Mouse (Mus musculus): ENCODE data around the gene Elob. TPM values are rescaled to one million over a fixed set of nuclear protein-coding genes. Genes with fewer than 3 reads are reported as not detected.

Elob gene
- polyA plus RNA-seq, 2 experiments = 739 to 1,221 TPM

DNA sequence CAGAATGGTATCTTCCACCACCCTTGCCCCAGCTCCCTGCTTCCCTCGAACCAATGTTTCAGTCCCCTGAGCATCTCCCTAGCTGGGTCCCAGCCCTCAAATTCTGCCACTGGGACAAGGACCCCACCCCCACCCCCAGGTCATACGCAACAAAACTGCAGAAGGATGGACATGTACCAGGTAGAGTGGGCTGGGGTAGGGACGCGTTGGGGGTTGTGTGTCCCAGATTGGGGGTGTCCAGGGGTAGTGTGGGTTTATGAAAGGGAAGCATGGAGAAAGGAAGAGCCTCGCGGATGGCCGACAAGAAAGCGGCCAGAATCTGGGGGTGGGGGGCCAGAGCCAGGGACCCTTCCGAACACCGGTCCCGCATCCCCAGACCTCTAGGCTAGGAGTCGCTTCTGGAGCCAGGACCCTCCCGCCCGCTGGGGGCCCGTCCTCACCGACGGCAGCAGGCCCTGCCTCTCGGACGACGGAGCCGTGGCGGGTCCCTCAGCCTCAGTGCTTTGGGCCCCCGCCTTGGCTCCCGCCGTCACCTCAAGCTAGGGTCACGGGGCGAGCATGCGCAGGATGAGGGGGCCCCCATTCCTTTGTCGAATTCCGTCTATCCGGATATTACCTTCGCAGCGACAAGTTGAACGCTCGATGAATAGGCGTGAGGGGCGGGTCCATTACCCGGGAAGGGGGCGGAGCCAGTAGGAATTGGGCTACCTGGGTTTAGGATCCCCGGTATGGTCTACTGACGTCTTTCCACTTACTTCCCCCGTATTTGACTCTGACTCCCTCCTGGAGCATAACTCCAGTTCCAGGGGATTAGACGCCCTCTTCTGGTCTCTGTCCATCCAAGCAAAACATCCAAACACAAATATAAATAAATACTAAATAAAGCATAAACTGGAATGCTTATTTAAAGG, 43.1 kb downstream of the Elob start, which contains the start of gene Flywch2:
Flywch2 (minus strand) TSS at position 521 of the 911 bp plus-strand sequence.
- Histone ChIP-seq H3K36me3 (ENCODE audit: control insufficient read depth, insufficient read depth, low read length) (no peaks in the 10 kb centered on the region), H3K27me3 (ENCODE audit: control insufficient read depth, insufficient read depth, low read length) (no peaks in the 10 kb centered on the region), H3K4me3 (replicated peaks; ENCODE audit: low read length) (peak within 1 kb of the TSS; percentile 67), H3K4me2 (replicated peaks; ENCODE audit: low read depth, low read length, severe bottlenecking) (peak within 1 kb of the TSS; percentile 78), H3K4me1 (ENCODE audit: control insufficient read depth, insufficient read depth, low read length) (peaks cover 15% of the 10 kb centered on the region), H3K9me3 (ENCODE audit: control insufficient read depth, low read length) (no peaks in the 10 kb centered on the region), H3K27ac (replicated peaks; ENCODE audit: low read depth, low read length) (peak within 1 kb of the TSS; percentile 48), H3K9ac (ENCODE audit: low read depth, low read length, severe bottlenecking) (peak within 1 kb of the TSS; percentile 75)
- peak; percentile 86 for DNase-seq (ENCODE audit: low spot score)
- 3% methylated on average over 43 of the region's 43 CpGs for WGBS
- TF ChIP-seq POLR2A (IDR thresholded peaks at IDR 0.05; ENCODE audit: borderline replicate concordance, extremely low read depth, insufficient read depth, insufficient read length) = no peak
- ATAC-seq (ENCODE audit: low FRiP score, low read depth) = peak; percentile 86

DNA sequence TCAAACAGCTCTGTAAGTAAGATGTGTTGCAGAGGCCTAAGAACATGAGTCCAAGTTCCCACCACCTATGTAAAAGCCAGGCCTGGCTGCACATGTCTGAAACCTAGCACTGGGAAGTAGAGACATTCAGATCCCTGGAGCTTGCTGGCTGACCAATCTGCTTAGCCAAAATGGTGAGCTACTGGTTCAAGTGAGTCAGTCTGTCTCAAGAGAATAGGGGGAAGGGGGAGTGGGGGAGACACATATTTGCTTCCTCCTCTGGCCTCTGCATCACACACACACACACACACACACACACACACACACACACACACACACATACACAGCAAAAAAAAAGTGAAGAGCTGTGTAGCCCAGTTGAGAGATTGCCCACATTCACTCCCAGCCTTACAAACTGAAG, 45.6 kb downstream of the Elob start:
- Histone ChIP-seq H3K9ac (ENCODE audit: low read depth, low read length, severe bottlenecking) (no peak overlapping the region), H3K27ac (replicated peaks; ENCODE audit: low read depth, low read length) (no peak overlapping the region), H3K4me1 (ENCODE audit: control insufficient read depth, insufficient read depth, low read length) (peaks cover 7% of the 10 kb centered on the region; the same call in 1 of the 2 replicates), H3K9me3 (ENCODE audit: control insufficient read depth, low read length) (no peaks in the 10 kb centered on the region), H3K4me3 (replicated peaks; ENCODE audit: low read length) (no peak overlapping the region), H3K27me3 (ENCODE audit: control insufficient read depth, insufficient read depth, low read length) (no peaks in the 10 kb centered on the region), H3K4me2 (replicated peaks; ENCODE audit: low read depth, low read length, severe bottlenecking) (no peak overlapping the region), H3K36me3 (ENCODE audit: control insufficient read depth, insufficient read depth, low read length) (no peaks in the 10 kb centered on the region)
- TF ChIP-seq POLR2A (IDR thresholded peaks at IDR 0.05; ENCODE audit: borderline replicate concordance, extremely low read depth, insufficient read depth, insufficient read length) = no peak
- no peak for DNase-seq (ENCODE audit: low spot score)
- no peak for ATAC-seq (ENCODE audit: low FRiP score, low read depth)

DNA sequence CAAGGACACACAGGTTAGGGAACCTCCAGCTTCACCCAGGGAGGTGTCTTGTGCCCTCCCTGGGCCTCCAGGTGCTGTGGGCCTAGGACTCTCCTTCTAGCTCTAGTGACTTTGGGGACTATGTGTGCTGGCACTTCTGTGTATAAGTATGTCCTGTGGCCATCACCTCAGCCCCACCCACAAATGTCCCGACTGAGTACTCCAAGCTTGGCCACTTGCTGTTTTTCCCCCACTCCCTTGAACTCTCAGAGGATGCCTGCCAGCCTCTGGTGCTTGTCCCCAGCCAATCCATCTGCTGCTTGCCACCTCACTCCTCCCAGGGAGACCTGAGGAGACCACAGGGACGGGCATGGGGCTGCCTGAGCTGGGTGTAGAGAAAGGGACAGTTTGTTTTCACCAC, 50.5 kb downstream of the Elob start:
- ATAC-seq (ENCODE audit: low FRiP score, low read depth) (no peak), DNase-seq (ENCODE audit: low spot score) (no peak)
- no peak overlapping the region for H3K4me3 ChIP-seq (replicated peaks; ENCODE audit: low read length)
- no peaks in the 10 kb centered on the region for H3K36me3 ChIP-seq (ENCODE audit: control insufficient read depth, insufficient read depth, low read length)
- no peaks in the 10 kb centered on the region for H3K9me3 ChIP-seq (ENCODE audit: control insufficient read depth, low read length)
- H3K4me1 ChIP-seq (ENCODE audit: control insufficient read depth, insufficient read depth, low read length) = no peaks in the 10 kb centered on the region
- no peak overlapping the region for H3K9ac ChIP-seq (ENCODE audit: low read depth, low read length, severe bottlenecking)
- no peak overlapping the region for H3K27ac ChIP-seq (replicated peaks; ENCODE audit: low read depth, low read length)
- 61% methylated on average over 2 of the region's 2 CpGs for WGBS
- H3K27me3 ChIP-seq (ENCODE audit: control insufficient read depth, insufficient read depth, low read length) = no peaks in the 10 kb centered on the region
- H3K4me2 ChIP-seq (replicated peaks; ENCODE audit: low read depth, low read length, severe bottlenecking) = no peak overlapping the region
- no peak for TF ChIP-seq POLR2A (IDR thresholded peaks at IDR 0.05; ENCODE audit: borderline replicate concordance, extremely low read depth, insufficient read depth, insufficient read length)

DNA sequence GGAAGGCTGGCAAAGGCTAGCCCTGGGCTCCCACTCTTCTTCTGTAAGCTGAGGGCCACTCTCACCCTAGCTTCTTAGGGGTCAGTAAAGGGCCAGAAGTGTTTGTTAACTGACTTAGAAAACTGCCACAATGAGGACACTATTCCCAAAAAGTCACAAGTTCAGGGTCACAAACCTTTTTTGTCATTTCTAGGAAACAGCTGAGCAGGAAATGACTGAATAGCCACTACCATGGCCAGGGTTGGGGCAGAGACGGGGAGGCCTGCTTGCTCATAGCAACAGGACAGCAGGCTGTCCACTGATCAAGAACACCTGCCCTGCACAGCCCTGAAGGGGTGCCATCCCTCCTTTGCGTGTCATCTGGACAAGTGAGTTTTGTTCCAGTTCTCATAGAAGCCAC, 51.8 kb downstream of the Elob start:
- DNase-seq (ENCODE audit: low spot score) (no peak), ATAC-seq (ENCODE audit: low FRiP score, low read depth) (no peak)
- 81% methylated on average over 2 of the region's 2 CpGs for WGBS
- H3K4me3 ChIP-seq (replicated peaks; ENCODE audit: low read length) = no peak overlapping the region
- no peak overlapping the region for H3K27ac ChIP-seq (replicated peaks; ENCODE audit: low read depth, low read length)
- H3K36me3 ChIP-seq (ENCODE audit: control insufficient read depth, insufficient read depth, low read length) = no peaks in the 10 kb centered on the region
- no peaks in the 10 kb centered on the region for H3K27me3 ChIP-seq (ENCODE audit: control insufficient read depth, insufficient read depth, low read length)
- TF ChIP-seq POLR2A (IDR thresholded peaks at IDR 0.05; ENCODE audit: borderline replicate concordance, extremely low read depth, insufficient read depth, insufficient read length) = no peak
- H3K9me3 ChIP-seq (ENCODE audit: control insufficient read depth, low read length) = no peaks in the 10 kb centered on the region
- H3K4me2 ChIP-seq (replicated peaks; ENCODE audit: low read depth, low read length, severe bottlenecking) = no peak overlapping the region
- no peaks in the 10 kb centered on the region for H3K4me1 ChIP-seq (ENCODE audit: control insufficient read depth, insufficient read depth, low read length)
- H3K9ac ChIP-seq (ENCODE audit: low read depth, low read length, severe bottlenecking) = no peak overlapping the region

DNA sequence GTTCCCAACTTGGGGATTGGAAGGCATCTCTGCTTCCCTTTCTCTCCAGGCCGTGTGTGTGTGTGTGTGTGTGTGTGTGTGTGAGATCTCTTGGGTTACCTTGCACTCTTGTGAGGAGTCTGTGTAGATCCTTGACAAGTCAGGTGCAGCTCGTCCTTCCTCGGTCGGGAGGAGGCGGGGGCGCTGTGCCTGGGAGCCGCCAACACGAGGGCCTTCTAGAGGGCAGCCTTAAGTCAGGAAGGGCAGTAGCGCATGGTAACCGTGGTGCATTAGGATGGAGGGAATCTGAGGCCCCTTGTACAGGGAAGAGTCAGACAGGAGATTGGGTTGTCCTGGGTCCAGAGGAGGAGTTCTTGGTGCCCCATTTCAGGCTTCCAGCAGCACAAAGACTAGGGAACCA, 52.7 kb downstream of the Elob start:
- Histone ChIP-seq H3K4me2 (replicated peaks; ENCODE audit: low read depth, low read length, severe bottlenecking) (no peak overlapping the region), H3K27me3 (ENCODE audit: control insufficient read depth, insufficient read depth, low read length) (no peaks in the 10 kb centered on the region), H3K27ac (replicated peaks; ENCODE audit: low read depth, low read length) (no peak overlapping the region), H3K36me3 (ENCODE audit: control insufficient read depth, insufficient read depth, low read length) (no peaks in the 10 kb centered on the region), H3K9ac (ENCODE audit: low read depth, low read length, severe bottlenecking) (no peak overlapping the region), H3K9me3 (ENCODE audit: control insufficient read depth, low read length) (no peaks in the 10 kb centered on the region), H3K4me1 (ENCODE audit: control insufficient read depth, insufficient read depth, low read length) (no peaks in the 10 kb centered on the region), H3K4me3 (replicated peaks; ENCODE audit: low read length) (no peak overlapping the region)
- 82% methylated on average over 10 of the region's 10 CpGs for WGBS
- ATAC-seq (ENCODE audit: low FRiP score, low read depth) = no peak
- no peak for TF ChIP-seq POLR2A (IDR thresholded peaks at IDR 0.05; ENCODE audit: borderline replicate concordance, extremely low read depth, insufficient read depth, insufficient read length)
- DNase-seq (ENCODE audit: low spot score) = no peak

Small RNAs within 50 kb of the gene (microRNA-seq; reads per million reads assigned to microRNA genes)
- gene Mir5125 = not detected

Other genes starting within 250 kb of the Elob start
- gene Zfp13, start 229.6 kb downstream of the Elob start, polyA plus RNA-seq (2012; rRNA removed) = 27.6 and 33.8 TPM in 2 replicates
- 16.2 and 16.3 TPM in 2 replicates for gene Zfp13, start 229.6 kb downstream of the Elob start, polyA plus RNA-seq (2014; fragmentation: Nextera tagmentation; extraction: Ambion mirVana)
- 0.63 and 1.00 TPM in 2 replicates for gene Zscan10, start 228.3 kb downstream of the Elob start, polyA plus RNA-seq (2012; rRNA removed)
- 0.33 TPM in 1 of 2 replicates, not detected in the other for gene Zscan10, start 228.3 kb downstream of the Elob start, polyA plus RNA-seq (2014; fragmentation: Nextera tagmentation; extraction: Ambion mirVana)
- gene Mmp25, start 183.9 kb downstream of the Elob start, polyA plus RNA-seq (2012; rRNA removed) = 1.0 and 1.4 TPM in 2 replicates
- 0.76 and 0.80 TPM in 2 replicates for gene Mmp25, start 183.9 kb downstream of the Elob start, polyA plus RNA-seq (2014; fragmentation: Nextera tagmentation; extraction: Ambion mirVana)
- gene Bicdl2, start 168.6 kb downstream of the Elob start, polyA plus RNA-seq (2012; rRNA removed) = 1.6 and 2.8 TPM in 2 replicates
- gene Bicdl2, start 168.6 kb downstream of the Elob start, polyA plus RNA-seq (2014; fragmentation: Nextera tagmentation; extraction: Ambion mirVana) = 5.1 and 5.8 TPM in 2 replicates
- gene Hcfc1r1, start 155.5 kb downstream of the Elob start, polyA plus RNA-seq (2012; rRNA removed) = 63.4 and 73.3 TPM in 2 replicates
- 85.3 and 85.4 TPM in 2 replicates for gene Hcfc1r1, start 155.5 kb downstream of the Elob start, polyA plus RNA-seq (2014; fragmentation: Nextera tagmentation; extraction: Ambion mirVana)
- 45.5 and 51.2 TPM in 2 replicates for gene Thoc6, start 155.3 kb downstream of the Elob start, polyA plus RNA-seq (2012; rRNA removed)
- 41.8 and 44.2 TPM in 2 replicates for gene Thoc6, start 155.3 kb downstream of the Elob start, polyA plus RNA-seq (2014; fragmentation: Nextera tagmentation; extraction: Ambion mirVana)
- 13.6 and 16.1 TPM in 2 replicates for gene Tnfrsf12a, start 151.7 kb downstream of the Elob start, polyA plus RNA-seq (2012; rRNA removed)
- 20.3 and 24.0 TPM in 2 replicates for gene Tnfrsf12a, start 151.7 kb downstream of the Elob start, polyA plus RNA-seq (2014; fragmentation: Nextera tagmentation; extraction: Ambion mirVana)
- gene Cldn6, start 149.9 kb downstream of the Elob start, polyA plus RNA-seq (2012; rRNA removed) = 13.6 and 14.0 TPM in 2 replicates
- 11.3 and 14.7 TPM in 2 replicates for gene Cldn6, start 149.9 kb downstream of the Elob start, polyA plus RNA-seq (2014; fragmentation: Nextera tagmentation; extraction: Ambion mirVana)
- gene Cldn9, start 145.1 kb downstream of the Elob start, polyA plus RNA-seq (2012; rRNA removed) = 4.0 and 5.1 TPM in 2 replicates
- gene Cldn9, start 145.1 kb downstream of the Elob start, polyA plus RNA-seq (2014; fragmentation: Nextera tagmentation; extraction: Ambion mirVana) = 5.9 and 9.6 TPM in 2 replicates
- gene 1520401A03Rik, start 106.4 kb downstream of the Elob start, polyA plus RNA-seq (2012; rRNA removed) = 4.4 and 4.6 TPM in 2 replicates
- 1.6 and 2.1 TPM in 2 replicates for gene 1520401A03Rik, start 106.4 kb downstream of the Elob start, polyA plus RNA-seq (2014; fragmentation: Nextera tagmentation; extraction: Ambion mirVana)
- gene Pkmyt1, start 102.8 kb downstream of the Elob start, polyA plus RNA-seq (2012; rRNA removed) = 81.7 and 105 TPM in 2 replicates
- 46.4 and 47.5 TPM in 2 replicates for gene Pkmyt1, start 102.8 kb downstream of the Elob start, polyA plus RNA-seq (2014; fragmentation: Nextera tagmentation; extraction: Ambion mirVana)
- 9.7 and 13.4 TPM in 2 replicates for gene Paqr4, start 88.3 kb downstream of the Elob start, polyA plus RNA-seq (2012; rRNA removed)
- 15.7 and 17.3 TPM in 2 replicates for gene Paqr4, start 88.3 kb downstream of the Elob start, polyA plus RNA-seq (2014; fragmentation: Nextera tagmentation; extraction: Ambion mirVana)
- 40.1 and 50.6 TPM in 2 replicates for gene Kremen2, start 83.3 kb downstream of the Elob start, polyA plus RNA-seq (2012; rRNA removed)
- gene Kremen2, start 83.3 kb downstream of the Elob start, polyA plus RNA-seq (2014; fragmentation: Nextera tagmentation; extraction: Ambion mirVana) = 42.4 and 42.6 TPM in 2 replicates
- gene Flywch1, start 57.5 kb downstream of the Elob start, polyA plus RNA-seq (2012; rRNA removed) = 47.1 and 58.5 TPM in 2 replicates
- 66.2 and 74.8 TPM in 2 replicates for gene Flywch1, start 57.5 kb downstream of the Elob start, polyA plus RNA-seq (2014; fragmentation: Nextera tagmentation; extraction: Ambion mirVana)
- gene Flywch2, start 43.1 kb downstream of the Elob start, polyA plus RNA-seq (2012; rRNA removed) = 46.3 and 50.8 TPM in 2 replicates
- 41.2 and 47.5 TPM in 2 replicates for gene Flywch2, start 43.1 kb downstream of the Elob start, polyA plus RNA-seq (2014; fragmentation: Nextera tagmentation; extraction: Ambion mirVana)
- gene Srrm2, start 38.6 kb downstream of the Elob start, polyA plus RNA-seq (2012; rRNA removed) = 654 and 850 TPM in 2 replicates
- 406 and 466 TPM in 2 replicates for gene Srrm2, start 38.6 kb downstream of the Elob start, polyA plus RNA-seq (2014; fragmentation: Nextera tagmentation; extraction: Ambion mirVana)
- 0.12 and 0.14 TPM in 2 replicates for gene Prss33, start 6.9 kb upstream of the Elob start, polyA plus RNA-seq (2012; rRNA removed)
- not detected in 2 replicates for gene Prss33, start 6.9 kb upstream of the Elob start, polyA plus RNA-seq (2014; fragmentation: Nextera tagmentation; extraction: Ambion mirVana)
- gene Prss32, start 14.7 kb upstream of the Elob start, polyA plus RNA-seq (2012; rRNA removed) = 0.06 TPM in 1 of 2 replicates, not detected in the other
- not detected in 2 replicates for gene Prss32, start 14.7 kb upstream of the Elob start, polyA plus RNA-seq (2014; fragmentation: Nextera tagmentation; extraction: Ambion mirVana)
- gene Prss41, start 15.0 kb upstream of the Elob start, polyA plus RNA-seq (2012; rRNA removed) = 1.6 and 2.1 TPM in 2 replicates
- gene Prss41, start 15.0 kb upstream of the Elob start, polyA plus RNA-seq (2014; fragmentation: Nextera tagmentation; extraction: Ambion mirVana) = 0.28 and 0.78 TPM in 2 replicates
- not detected in 2 replicates for gene Prss21, start 38.9 kb upstream of the Elob start, polyA plus RNA-seq (2012; rRNA removed)
- gene Prss21, start 38.9 kb upstream of the Elob start, polyA plus RNA-seq (2014; fragmentation: Nextera tagmentation; extraction: Ambion mirVana) = not detected in 2 replicates
- not detected in 2 replicates for gene Dcpp1, start 51.7 kb upstream of the Elob start, polyA plus RNA-seq (2012; rRNA removed)
- gene Dcpp1, start 51.7 kb upstream of the Elob start, polyA plus RNA-seq (2014; fragmentation: Nextera tagmentation; extraction: Ambion mirVana) = not detected in 2 replicates
- gene Dcpp2, start 51.7 kb upstream of the Elob start, polyA plus RNA-seq (2012; rRNA removed) = not detected in 2 replicates
- gene Dcpp2, start 51.7 kb upstream of the Elob start, polyA plus RNA-seq (2014; fragmentation: Nextera tagmentation; extraction: Ambion mirVana) = not detected in 2 replicates
- gene Dcpp3, start 88.3 kb upstream of the Elob start, polyA plus RNA-seq (2012; rRNA removed) = not detected in 2 replicates
- not detected in 2 replicates for gene Dcpp3, start 88.3 kb upstream of the Elob start, polyA plus RNA-seq (2014; fragmentation: Nextera tagmentation; extraction: Ambion mirVana)
- not detected in 2 replicates for gene Sbp, start 112.5 kb upstream of the Elob start, polyA plus RNA-seq (2012; rRNA removed)
- gene Sbp, start 112.5 kb upstream of the Elob start, polyA plus RNA-seq (2014; fragmentation: Nextera tagmentation; extraction: Ambion mirVana) = not detected in 2 replicates
- 0.24 TPM in 1 of 2 replicates, not detected in the other for gene Sbpl, start 126.1 kb upstream of the Elob start, polyA plus RNA-seq (2012; rRNA removed)
- not detected in 2 replicates for gene Sbpl, start 126.1 kb upstream of the Elob start, polyA plus RNA-seq (2014; fragmentation: Nextera tagmentation; extraction: Ambion mirVana)
- 0.06 TPM in 1 of 2 replicates, not detected in the other for gene Prss30, start 151.4 kb upstream of the Elob start, polyA plus RNA-seq (2012; rRNA removed)
- not detected in 2 replicates for gene Prss30, start 151.4 kb upstream of the Elob start, polyA plus RNA-seq (2014; fragmentation: Nextera tagmentation; extraction: Ambion mirVana)
- gene Prss22, start 169.0 kb upstream of the Elob start, polyA plus RNA-seq (2012; rRNA removed) = 0.54 and 0.72 TPM in 2 replicates
- gene Prss22, start 169.0 kb upstream of the Elob start, polyA plus RNA-seq (2014; fragmentation: Nextera tagmentation; extraction: Ambion mirVana) = 0.44 and 0.51 TPM in 2 replicates
- gene Prss27, start 209.0 kb upstream of the Elob start, polyA plus RNA-seq (2012; rRNA removed) = 0.82 and 1.4 TPM in 2 replicates
- gene Prss27, start 209.0 kb upstream of the Elob start, polyA plus RNA-seq (2014; fragmentation: Nextera tagmentation; extraction: Ambion mirVana) = 1.5 TPM in 2 replicates
- gene Kctd5, start 244.3 kb upstream of the Elob start, polyA plus RNA-seq (2012; rRNA removed) = 60.2 and 72.4 TPM in 2 replicates
- 57.8 and 63.5 TPM in 2 replicates for gene Kctd5, start 244.3 kb upstream of the Elob start, polyA plus RNA-seq (2014; fragmentation: Nextera tagmentation; extraction: Ambion mirVana)

Measured in limb, embryonic 14.5 days (tissue).